Mouse (Mus musculus) kidney, adult 2 months (tissue): ENCODE results near the gene Dnase1l2.

Source experiments
- CTCF ChIP-seq: fragments of 200-500 bp; conservative IDR thresholded peaks from 2 replicates; pipeline ENCODE4 v1.5.1; 2011; ENCODE audit warnings: low read depth, mild to moderate bottlenecking, control low read depth, low read length, moderate library complexity, mixed read lengths; ENCODE audit not compliant: insufficient read depth, insufficient read length
- POLR2A ChIP-seq: fragments of 200-500 bp; IDR thresholded peaks from one replicate; pipeline ENCODE4 v1.6.1; 2011; ENCODE audit warnings: low read depth, low read length, control low read depth

- TF ChIP-seq POLR2A (no peak), CTCF (no peak)
These were observed 33.3 kb upstream of the Dnase1l2 start for GRCm38 (mm10) chr17:24476022-24476776.
